Mouse (Mus musculus) bone marrow macrophage, adult 2 months (primary cell): Measurements from ENCODE around the gene Tlcd2.

Experiments
- CTCF ChIP-seq: IDR thresholded peaks from 2 replicates; pipeline ENCODE4 v1.5.1; 2012; ENCODE audit warnings: low read depth, mild to moderate bottlenecking, low read length, moderate library complexity
- POLR2A ChIP-seq: IDR thresholded peaks from 2 replicates; pipeline ENCODE4 v1.6.1; 2012; ENCODE audit warnings: mild to moderate bottlenecking, low read depth, low read length, borderline replicate concordance

- no peak for TF ChIP-seq CTCF
- no peak for TF ChIP-seq POLR2A
Observed at GRCm38 (mm10) chr11:75513336-75513735, 51.8 kb downstream of the Tlcd2 start, which contains the start of gene Scarf1.
